8 mouse cellular contexts compared by ENCODE assay signal in genomic region chr5:120844713-120845112, GRCm38 (mm10). TPM values are rescaled to one million over a fixed set of nuclear protein-coding genes. Genes with fewer than 3 reads are reported as not detected.
DNase-seq lines count a peak whose midpoint lies in the region; ATAC-seq and TF ChIP-seq lines count a peak whose summit lies in the region.
"Had no signal": no experiment of that assay in that cellular context is flagged by ENCODE, and none has a peak within 500 bp of the region (broad histone marks: within the 10 kb centered on the region; RNA-seq: fewer than 3 reads in every experiment).

No protein-coding gene starts in this region.

- DNase-seq in kidney, adult 8-10 months: peak; percentile 6 to 20
- no peak for DNase-seq in kidney, adult 11 months
- DNase-seq in 416B (ENCODE audit: low read depth): peak; percentile 62
- DNase-seq in Patski (ENCODE audit: low read depth, low spot score): no peak
- DNase-seq in kidney, postnatal 4 days: peak; percentile 7 to 15
- no peak for DNase-seq in frontal cortex, postnatal 36 days (ENCODE audit: low spot score in 2 of 2)
- DNase-seq in layer of hippocampus, adult 9-11 months: no peak

- POLR2A ChIA-PET in Patski (lab: Charles Lee): no interaction called here

- in situ Hi-C loops in Patski (cut with MboI; ENCODE audit: low pct_unique_long_range_greater_than_20kb): loop anchor here (5.0 kb wide), 1 partner anchor 67 kb away; the partner anchor contains the start of gene Oas3

- peaks cover 9% of the 10 kb centered on the region for H3K27me3 ChIP-seq in Patski

- no peak for TF ChIP-seq CTCF in Patski (IDR thresholded peaks at IDR 0.05)

- CTCF ChIA-PET in Patski (lab: Charles Lee): interaction anchor here (0.9 kb wide), 1 partner anchor 29 kb away, joined by 3 read pairs; no protein-coding TSS in a partner anchor

- ATAC-seq in Patski: peak; percentile 45
- ATAC-seq: activated CD4-positive, CD25-positive, alpha-beta regulatory T cell, adult 4 months had no signal

RNA-seq across cellular contexts. Expression of gene Oas1f, which starts 2.5 kb away (rescaled TPM):
- not detected for polyA plus RNA-seq in Patski (2021)
- polyA plus RNA-seq: activated CD4-positive, CD25-positive, alpha-beta regulatory T cell, adult 4 months had no signal

RNA-seq across cellular contexts. Expression of gene Oas1h, which starts 16.5 kb away (rescaled TPM):
- polyA plus RNA-seq in Patski (2021): not detected
- polyA plus RNA-seq: activated CD4-positive, CD25-positive, alpha-beta regulatory T cell, adult 4 months had no signal

RNA-seq across cellular contexts. Expression of gene Oas1c, which starts 32.4 kb away (rescaled TPM):
- 1.9 TPM for polyA plus RNA-seq in Patski (2021)

RNA-seq across cellular contexts. Expression of gene Oas1g, which starts 42.7 kb away (rescaled TPM):
- polyA plus RNA-seq in Patski (2021): 0.04 TPM

RNA-seq across cellular contexts. Expression of gene Oas1e, which starts 49.4 kb away (rescaled TPM):
- polyA plus RNA-seq in Patski (2021): not detected
- polyA plus RNA-seq: activated CD4-positive, CD25-positive, alpha-beta regulatory T cell, adult 4 months had no signal

Comparison
In these comparisons a context has a peak if more than half of its experiments do, and no peak if none do; other contexts are left out.
1. DNase-seq: peak in kidney, adult 8-10 months (2 of 2), 416B (single experiment) and kidney, postnatal 4 days (2 of 2); none in kidney, adult 11 months (single experiment), Patski (single experiment), frontal cortex, postnatal 36 days (0 of 2) and layer of hippocampus, adult 9-11 months (single experiment).